Mouse (Mus musculus) hindbrain, embryonic 10.5 days (tissue): ENCODE results near the gene Hexdc. TPM values are rescaled to one million over a fixed set of nuclear protein-coding genes. Genes with fewer than 3 reads are reported as not detected.

Source experiments
- polyA plus RNA-seq: library from polyadenylated mRNA; unstranded; fragments of >200 nt; fragmentation: Nextera tagmentation; extraction: Ambion mirVana; gene quantifications from 2 replicates; pipeline ENCODE4 v1.2.1, GENCODE M21; 2016

The Hexdc gene
- polyA plus RNA-seq, 1 experiment from 2014 or later, result 8.2 TPM

Other genes with a start within 250 kb of the Hexdc start
- 124 and 134 TPM in 2 replicates for gene Csnk1d, start 213.1 kb upstream of the Hexdc start, polyA plus RNA-seq
- not detected in 2 replicates for gene Cd7, start 165.0 kb upstream of the Hexdc start, polyA plus RNA-seq
- not detected in 2 replicates for gene Sectm1b, start 140.9 kb upstream of the Hexdc start, polyA plus RNA-seq
- gene Sectm1a, start 123.2 kb upstream of the Hexdc start, polyA plus RNA-seq, result not detected in 2 replicates
- not detected in 2 replicates for gene Tex19.2, start 85.8 kb upstream of the Hexdc start, polyA plus RNA-seq
- not detected in 2 replicates for gene Tex19.1, start 58.3 kb upstream of the Hexdc start, polyA plus RNA-seq
- gene Uts2r, start 44.2 kb upstream of the Hexdc start, polyA plus RNA-seq, result 0.12 TPM in 2 replicates
- 21.2 and 22.7 TPM in 2 replicates for gene Ogfod3, start 278 bp downstream of the Hexdc start, polyA plus RNA-seq
- gene Cybc1, start 24.9 kb downstream of the Hexdc start, polyA plus RNA-seq, result 36.1 and 42.0 TPM in 2 replicates
- gene Narf, start 32.8 kb downstream of the Hexdc start, polyA plus RNA-seq, result 54.6 and 72.9 TPM in 2 replicates
- 8.8 and 10.2 TPM in 2 replicates for gene Foxk2, start 55.6 kb downstream of the Hexdc start, polyA plus RNA-seq
- gene Wdr45b, start 150.0 kb downstream of the Hexdc start, polyA plus RNA-seq, result 97.6 and 99.9 TPM in 2 replicates
- 2.3 and 3.1 TPM in 2 replicates for gene Rab40b, start 183.8 kb downstream of the Hexdc start, polyA plus RNA-seq
- 6.9 and 7.6 TPM in 2 replicates for gene Fn3krp, start 217.0 kb downstream of the Hexdc start, polyA plus RNA-seq
- 2.0 and 2.8 TPM in 2 replicates for gene Fn3k, start 230.5 kb downstream of the Hexdc start, polyA plus RNA-seq
- gene Tbcd, start 247.5 kb downstream of the Hexdc start, polyA plus RNA-seq, result 59.0 and 61.8 TPM in 2 replicates